Mouse (Mus musculus) liver, adult 2 months (tissue): Measurements from ENCODE around the gene Actr1a.

Experiments
- CTCF ChIP-seq: fragments of 200-500 bp; IDR thresholded peaks from 2 replicates; pipeline ENCODE4 v1.5.1; 2011; ENCODE audit warnings: low read depth, low read length, control low read depth
- POLR2A ChIP-seq: fragments of 200-500 bp; IDR thresholded peaks from 2 replicates; pipeline ENCODE4 v1.6.1; 2011; ENCODE audit warnings: low read length, control low read depth; ENCODE audit not compliant: insufficient read depth; ENCODE audit errors: extremely low read depth

DNA sequence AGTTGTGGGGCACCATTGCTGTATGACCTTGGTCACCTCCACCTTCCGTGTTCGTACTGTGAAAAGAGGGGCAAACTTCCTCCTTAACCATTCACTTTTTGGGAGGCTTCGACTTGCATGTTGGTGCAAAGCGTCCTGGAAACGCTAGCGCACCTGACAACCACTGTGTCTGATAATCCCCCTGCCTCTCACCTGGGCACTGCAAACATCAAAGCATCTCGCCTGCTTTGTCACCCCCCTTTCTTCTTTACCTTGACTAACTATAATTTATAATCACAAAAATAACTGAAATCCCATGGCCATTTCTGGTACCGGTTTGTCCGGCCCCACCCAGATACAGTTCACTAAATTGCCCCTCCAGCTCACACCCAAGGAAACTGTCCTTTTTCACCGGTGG, 838 bp downstream of the Actr1a start:
- no peak for TF ChIP-seq CTCF
- TF ChIP-seq POLR2A: no peak
